Mouse (Mus musculus) myocyte (in vitro differentiated cells): ENCODE measurements around the gene Acot6.

ENCODE experiments used
- MAX ChIP-seq: IDR thresholded peaks from one replicate; pipeline ENCODE4 v1.6.1; 2011; ENCODE audit warnings: low read depth, mild to moderate bottlenecking, control low read depth
- MYOD1 ChIP-seq, 3 experiments: IDR thresholded peaks; one replicate each; pipeline ENCODE4 v1.6.1; 2011; ENCODE audit warnings: control low read depth in 2 of 3, low read depth in 2 of 3, mild to moderate bottlenecking in 2 of 3, moderate library complexity in 1 of 3; ENCODE audit not compliant: insufficient read length in 2 of 3, control insufficient read depth in 1 of 3
- POLR2A ChIP-seq: IDR thresholded peaks from one replicate; pipeline ENCODE4 v1.6.1; 2011; ENCODE audit warnings: low read depth, mild to moderate bottlenecking, control low read depth, moderate library complexity; ENCODE audit not compliant: insufficient read length
- POLR2AphosphoS2 ChIP-seq: IDR thresholded peaks from one replicate; pipeline ENCODE4 v1.6.1; 2011; ENCODE audit warnings: low read depth, control low read depth; ENCODE audit not compliant: insufficient read length
- SRF ChIP-seq: IDR thresholded peaks from one replicate; pipeline ENCODE4 v1.6.1; 2011; ENCODE audit warnings: low read depth; ENCODE audit not compliant: control insufficient read depth, insufficient read length
- TCF12 ChIP-seq: IDR thresholded peaks from one replicate; pipeline ENCODE4 v1.6.1; 2011; ENCODE audit warnings: mild to moderate bottlenecking, control low read depth; ENCODE audit not compliant: poor library complexity, insufficient read depth, severe bottlenecking
- TCF3 ChIP-seq: IDR thresholded peaks from one replicate; pipeline ENCODE4 v1.6.1; 2011; ENCODE audit warnings: low read depth, control low read depth; ENCODE audit not compliant: insufficient read length
- USF1 ChIP-seq: IDR thresholded peaks from one replicate; pipeline ENCODE4 v1.6.1; 2011; ENCODE audit warnings: low read depth, mild to moderate bottlenecking, control low read depth, moderate library complexity

GRCm38 (mm10) chr12:84151911-84152310, 51.5 kb downstream of the Acot6 start:
- TF ChIP-seq USF1 (no peak), TCF12 (no peak), POLR2A (no peak), MYOD1 (IDR thresholded peaks at IDR 0.05; ENCODE audit: control insufficient read depth in 1 of 3, insufficient read length in 2 of 3, low read depth in 2 of 3) (no peak), MAX (no peak), POLR2AphosphoS2 (no peak), SRF (no peak), TCF3 (no peak)
